Comparison of ENCODE assay signal across 8 mouse cellular contexts in genomic region chr10:69253075-69253685, GRCm38 (mm10). TPM values are rescaled to one million over a fixed set of nuclear protein-coding genes. Genes with fewer than 3 reads are reported as not detected.
DNase-seq lines count a peak whose midpoint lies in the region; ATAC-seq and TF ChIP-seq lines count a peak whose summit lies in the region.

No protein-coding gene starts in this region.

- peak; percentile 77; the same call in 1 of the 2 replicates for ATAC-seq in heart, embryonic 15.5 days (replicated peaks; ENCODE audit: insufficient number of reproducible peaks, insufficient read depth, low FRiP score, low read depth)

- no peaks in the 10 kb centered on the region for H3K9me3 ChIP-seq in heart, embryonic 15.5 days (replicated peaks)

- H3K4me2 ChIP-seq in heart, embryonic 15.5 days = no peak overlapping the region

- H3K36me3 ChIP-seq in heart, embryonic 15.5 days = peaks cover 19% of the 10 kb centered on the region; the same call in 1 of the 2 replicates
- no peaks in the 10 kb centered on the region for H3K36me3 ChIP-seq in small intestine, adult 2 months (ENCODE audit: control insufficient read depth, insufficient read depth, low read length)

- 22% methylated on average over 5 of the region's 5 CpGs for WGBS in heart, embryonic 15.5 days
- WGBS in small intestine, adult 2 months = 49% methylated on average over 5 of the region's 5 CpGs

- TF ChIP-seq CTCF in small intestine, adult 2 months (IDR thresholded peaks at IDR 0.05; ENCODE audit: extremely low read depth, insufficient read length, insufficient replicate concordance, low read depth, low read length) = no peak

- H3K4me1 ChIP-seq in heart, embryonic 15.5 days (replicated peaks) = peaks cover 36% of the 10 kb centered on the region
- H3K4me1 ChIP-seq in small intestine, adult 2 months (ENCODE audit: control insufficient read depth, insufficient read depth, insufficient read length, low read length) = peaks cover 19% of the 10 kb centered on the region

- no peaks in the 10 kb centered on the region for H3K27me3 ChIP-seq in heart, embryonic 15.5 days
- H3K27me3 ChIP-seq in small intestine, adult 2 months (ENCODE audit: control insufficient read depth, insufficient read depth, low read length) = no peaks in the 10 kb centered on the region

- no peak for TF ChIP-seq POLR2A in small intestine, adult 2 months (IDR thresholded peaks at IDR 0.05; ENCODE audit: low read depth, low read length)

- DNase-seq in ovary, postnatal 14 days (ENCODE audit: low spot score) = peak; percentile 39
- DNase-seq in ovary, postnatal 10 days (ENCODE audit: low spot score) = no peak
- peak; percentile 79 to 82 for DNase-seq in kidney, postnatal 25 days
- DNase-seq in spleen, adult 12 weeks (ENCODE audit: low spot score) = no peak
- DNase-seq in frontal cortex, postnatal 25 days (ENCODE audit: low spot score in 2 of 2) = no peak
- DNase-seq in right cerebral cortex, postnatal 4 days = no peak

- H3K4me3 ChIP-seq in heart, embryonic 15.5 days = no peak overlapping the region
- no peak overlapping the region for H3K4me3 ChIP-seq in small intestine, adult 2 months (ENCODE audit: low read depth, low read length)

- H3K9ac ChIP-seq in heart, embryonic 15.5 days = no peak overlapping the region

- H3K27ac ChIP-seq in heart, embryonic 15.5 days = peak overlapping the region; percentile 83
- peak overlapping the region; percentile 63 for H3K27ac ChIP-seq in small intestine, adult 2 months (ENCODE audit: insufficient read depth, low read depth, low read length)

RNA-seq across cellular contexts. Expression of gene A930033H14Rik, which starts 40.3 kb away (rescaled TPM):
- polyA plus RNA-seq in heart, embryonic 15.5 days (2015; fragmentation: Nextera tagmentation; extraction: Ambion mirVana) = 1.5 and 1.8 TPM in 2 replicates
- polyA plus RNA-seq in small intestine, adult 2 months (2012; rRNA removed) = 0.35 TPM in 1 of 2 replicates, not detected in the other

Comparison
In these comparisons a context has a peak if more than half of its experiments do, and no peak if none do; other contexts are left out.
1. DNase-seq: peak in ovary, postnatal 14 days (single experiment) and kidney, postnatal 25 days (2 of 2); none in ovary, postnatal 10 days (single experiment), spleen, adult 12 weeks (single experiment), frontal cortex, postnatal 25 days (0 of 2) and right cerebral cortex, postnatal 4 days (single experiment).